Mouse (Mus musculus) hindbrain, embryonic 16.5 days (tissue): ENCODE measurements at regions not wholly inside any gene's neighbourhood (a gene's known extent, or its start where the extent isn't known, plus 50 kb on each side); places are given as distances from the start of the nearest gene placed in this dataset.
A peak's percentile ranks its signal among the peaks of the same experiment; 100 is the strongest.

Source experiments
- ATAC-seq: fragments of 200-750 bp; cut with Nextera tagmentation; 2 replicates; pipeline ENCODE4 v1.8.0; 2017; ENCODE audit warnings: moderate TSS enrichment, moderate library complexity
- H3K27ac ChIP-seq: fragments of 300-500 bp; sonication (generic); 2 replicates; pipeline ENCODE4 v1.5.1; 2014; ENCODE audit warnings: low read depth, mild to moderate bottlenecking, control low read depth, low read length, moderate library complexity
- H3K27me3 ChIP-seq: fragments of 300-500 bp; sonication (generic); replicated peaks from 2 replicates; pipeline ENCODE4 v1.6.1; 2014; ENCODE audit warnings: low read length; ENCODE audit not compliant: control insufficient read depth, insufficient read depth
- H3K36me3 ChIP-seq: fragments of 300-500 bp; sonication (generic); 2 replicates; pipeline ENCODE4 v1.6.1; 2014; ENCODE audit warnings: mild to moderate bottlenecking, low read length, moderate library complexity, mixed read lengths; ENCODE audit not compliant: control insufficient read depth, insufficient read depth
- H3K4me1 ChIP-seq: fragments of 300-500 bp; sonication (generic); 2 replicates; pipeline ENCODE4 v1.6.1; 2014; ENCODE audit warnings: low read depth, low read length; ENCODE audit not compliant: control insufficient read depth, insufficient read depth
- H3K4me2 ChIP-seq: fragments of 300-500 bp; sonication (generic); 2 replicates; pipeline ENCODE4 v1.6.1; 2014; ENCODE audit warnings: mild to moderate bottlenecking, low read length, control low read depth, moderate library complexity
- H3K4me3 ChIP-seq: fragments of 300-500 bp; sonication (generic); 2 replicates; pipeline ENCODE4 v1.5.1; 2014; ENCODE audit warnings: mild to moderate bottlenecking, low read length, control low read depth, moderate library complexity
- H3K9ac ChIP-seq: fragments of 300-500 bp; sonication (generic); 2 replicates; pipeline ENCODE4 v1.6.1; 2014; ENCODE audit warnings: low read depth, mild to moderate bottlenecking, control low read depth, low read length, moderate library complexity
- H3K9me3 ChIP-seq: fragments of 300-500 bp; sonication (generic); 2 replicates; pipeline ENCODE4 v1.6.1; 2014; ENCODE audit warnings: mild to moderate bottlenecking, low read length, moderate library complexity; ENCODE audit not compliant: control insufficient read depth
- whole genome bisulfite sequencing: fragments of 180-500 bp; shearing (Covaris S2); extraction: QIAGEN DNeasy Blood & Tissue Kit; methylation state at CpG from one replicate; pipeline ENCODE4 v1.1.7; 2014; 5-methylcytosine and 5-hydroxymethylcytosine counted together

DNA sequence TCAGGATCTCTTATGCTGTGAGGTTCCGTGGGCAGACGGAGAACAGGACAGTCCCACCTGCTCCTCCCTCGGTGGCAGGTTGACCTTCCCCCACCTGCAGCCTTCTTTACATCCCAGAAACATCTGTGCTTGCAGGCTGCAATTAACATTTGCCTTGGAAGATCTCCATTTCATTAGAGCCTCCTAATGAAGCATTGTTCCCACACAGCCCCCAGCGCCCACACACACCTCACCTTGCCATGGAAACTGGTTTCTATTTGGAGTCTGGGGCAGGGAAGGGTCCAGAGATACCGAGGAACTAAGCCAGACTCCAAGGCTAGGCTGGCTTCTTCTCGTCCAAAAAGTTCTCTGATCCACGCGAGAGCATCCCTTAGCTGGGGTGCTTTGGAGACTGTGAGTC, 56.6 kb upstream of the Rpl38 start:
- WGBS, result 75% methylated on average over 8 of the region's 8 CpGs
- H3K9me3 ChIP-seq, result no peaks in the 10 kb centered on the region
- no peak overlapping the region for H3K4me2 ChIP-seq
- no peaks in the 10 kb centered on the region for H3K36me3 ChIP-seq
- H3K4me1 ChIP-seq, result no peaks in the 10 kb centered on the region
- no peak overlapping the region for H3K9ac ChIP-seq
- H3K27ac ChIP-seq, result no peak overlapping the region
- no peak for ATAC-seq
- H3K27me3 ChIP-seq, result no peaks in the 10 kb centered on the region
- no peak overlapping the region for H3K4me3 ChIP-seq

DNA sequence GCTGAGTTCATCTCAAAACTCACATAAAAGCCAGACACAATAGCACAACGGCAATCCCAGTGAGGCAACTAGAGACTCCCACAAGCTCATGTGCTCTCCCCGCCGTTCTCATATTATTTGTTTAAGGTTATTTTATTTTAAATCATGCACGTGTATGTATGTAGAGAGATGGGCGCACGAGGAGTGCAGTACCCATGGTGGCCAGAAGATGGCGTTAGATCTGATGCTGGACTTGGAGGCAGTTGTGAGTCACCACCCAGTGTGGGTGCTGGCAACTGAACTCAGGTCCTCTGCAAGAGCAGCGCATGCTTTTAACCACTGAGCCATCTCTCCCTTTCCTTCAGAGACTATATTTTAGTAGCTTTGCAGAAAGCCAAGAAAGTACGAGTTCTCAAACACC, 60.3 kb upstream of the Rpl38 start:
- WGBS, result 93% methylated on average over 9 of the region's 9 CpGs
- Histone ChIP-seq H3K36me3 (no peaks in the 10 kb centered on the region), H3K4me2 (no peak overlapping the region), H3K4me1 (no peaks in the 10 kb centered on the region), H3K9ac (no peak overlapping the region), H3K9me3 (no peaks in the 10 kb centered on the region), H3K27ac (no peak overlapping the region), H3K27me3 (no peaks in the 10 kb centered on the region), H3K4me3 (no peak overlapping the region)
- no peak for ATAC-seq

DNA sequence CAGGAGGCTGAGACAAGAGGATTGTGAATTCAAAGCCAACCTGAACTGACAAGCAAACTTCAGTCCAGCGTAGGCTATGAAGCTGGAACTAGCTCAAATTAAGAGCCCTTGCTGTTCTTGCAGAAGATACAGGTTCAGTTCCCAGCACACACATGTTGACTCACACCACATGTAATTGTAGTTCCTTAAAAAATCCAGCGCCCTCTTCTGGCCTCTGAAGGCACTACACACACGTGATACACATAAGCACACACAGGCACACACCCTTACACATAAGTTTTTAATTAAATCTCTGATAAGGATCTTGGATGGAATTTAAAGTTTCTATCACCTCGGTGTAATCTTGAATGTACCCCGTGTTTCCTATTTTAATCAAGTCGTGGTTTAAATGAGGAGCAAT, 65.2 kb upstream of the Rpl38 start:
- no peaks in the 10 kb centered on the region for H3K36me3 ChIP-seq
- no peaks in the 10 kb centered on the region for H3K27me3 ChIP-seq
- WGBS, result 75% methylated on average over 6 of the region's 6 CpGs
- H3K9ac ChIP-seq, result no peak overlapping the region
- H3K4me3 ChIP-seq, result no peak overlapping the region
- peaks cover 3% of the 10 kb centered on the region; the same call in 1 of the 2 replicates for H3K4me1 ChIP-seq
- H3K4me2 ChIP-seq, result no peak overlapping the region
- H3K9me3 ChIP-seq, result no peaks in the 10 kb centered on the region
- no peak for ATAC-seq
- H3K27ac ChIP-seq, result no peak overlapping the region

DNA sequence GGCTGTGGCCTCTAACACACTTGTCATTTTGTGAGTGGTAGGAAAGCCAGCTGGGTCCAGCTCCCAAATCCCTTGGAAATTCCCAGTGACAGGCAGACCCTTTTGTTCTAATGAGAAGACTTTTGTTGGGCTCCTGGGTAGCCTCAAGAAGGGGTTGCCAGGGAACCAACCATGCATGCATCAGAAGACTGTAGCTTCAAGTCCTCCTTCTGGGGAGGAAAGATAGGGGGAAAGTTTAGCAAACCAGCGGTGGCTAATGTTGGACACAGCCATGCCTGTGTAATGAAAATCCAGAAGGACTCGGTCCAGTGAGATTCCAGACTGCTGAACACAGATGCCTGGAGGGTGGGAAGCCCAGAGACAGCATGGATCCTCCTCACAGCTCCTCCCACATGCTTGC, 71.1 kb upstream of the Rpl38 start:
- H3K4me2 ChIP-seq, result no peak overlapping the region

DNA sequence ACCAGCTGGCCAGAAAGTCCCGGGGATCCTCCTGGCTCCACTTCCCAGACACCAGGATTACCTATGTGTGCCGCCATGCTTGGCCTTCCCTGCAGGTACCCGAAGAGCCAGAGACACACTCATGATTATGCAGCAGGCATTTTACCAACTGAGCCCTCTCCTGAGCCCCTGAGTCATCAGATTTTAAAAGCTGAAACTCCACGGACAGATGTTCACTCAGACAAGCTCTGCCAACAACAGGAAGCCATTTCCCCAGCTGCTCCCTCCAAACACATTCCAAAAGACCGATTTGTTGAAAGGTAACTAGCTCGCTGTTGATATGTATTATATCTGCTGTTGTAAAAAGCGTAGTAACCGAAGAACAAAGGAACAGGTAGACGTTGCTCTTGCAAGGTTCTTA, 75.4 kb upstream of the Rpl38 start:
- Histone ChIP-seq H3K9ac (no peak overlapping the region), H3K4me1 (peaks cover 9% of the 10 kb centered on the region), H3K4me3 (no peak overlapping the region), H3K36me3 (no peaks in the 10 kb centered on the region), H3K27me3 (no peaks in the 10 kb centered on the region), H3K27ac (no peak overlapping the region), H3K4me2 (no peak overlapping the region), H3K9me3 (no peaks in the 10 kb centered on the region)
- WGBS, result 60% methylated on average over 9 of the region's 9 CpGs
- no peak for ATAC-seq

More for the DNA sequence above, 71.1 kb upstream of the Rpl38 start:
- H3K9me3 ChIP-seq, result no peaks in the 10 kb centered on the region
- H3K27ac ChIP-seq, result no peak overlapping the region; the same call in 1 of the 2 replicates
- H3K4me3 ChIP-seq, result no peak overlapping the region
- peaks cover 13% of the 10 kb centered on the region for H3K4me1 ChIP-seq
- no peaks in the 10 kb centered on the region for H3K36me3 ChIP-seq
- ATAC-seq, result peak; percentile 64
- H3K27me3 ChIP-seq, result no peaks in the 10 kb centered on the region
- H3K9ac ChIP-seq, result no peak overlapping the region
- 5% methylated on average over 2 of the region's 2 CpGs for WGBS

DNA sequence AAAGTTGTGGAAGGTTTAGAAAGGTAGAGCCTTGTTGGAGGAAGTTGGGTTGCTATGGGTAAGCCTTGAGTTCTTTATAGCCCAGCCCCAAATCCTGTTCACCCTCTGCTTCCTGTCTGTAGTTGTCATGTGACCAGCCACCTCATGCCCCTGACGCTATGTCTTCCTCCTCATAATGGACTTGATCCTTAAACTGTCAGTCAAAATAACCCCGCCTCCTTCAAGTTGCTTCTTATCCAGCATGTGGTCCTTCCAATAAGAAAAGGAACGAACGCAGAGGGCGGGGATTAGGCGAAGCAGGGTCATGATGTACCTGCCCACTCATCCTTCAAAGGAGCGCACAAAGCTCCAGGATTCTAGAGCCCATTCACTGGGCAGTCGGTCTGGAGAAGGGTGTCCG, 79.8 kb upstream of the Rpl38 start:
- WGBS, result 63% methylated on average over 9 of the region's 9 CpGs
- H3K4me3 ChIP-seq, result no peak overlapping the region
- no peak overlapping the region for H3K9ac ChIP-seq
- H3K4me1 ChIP-seq, result no peaks in the 10 kb centered on the region; the same call in 1 of the 2 replicates
- no peak for ATAC-seq
- H3K27me3 ChIP-seq, result no peaks in the 10 kb centered on the region
- H3K36me3 ChIP-seq, result no peaks in the 10 kb centered on the region
- no peaks in the 10 kb centered on the region for H3K9me3 ChIP-seq
- H3K27ac ChIP-seq, result no peak overlapping the region
- H3K4me2 ChIP-seq, result no peak overlapping the region

DNA sequence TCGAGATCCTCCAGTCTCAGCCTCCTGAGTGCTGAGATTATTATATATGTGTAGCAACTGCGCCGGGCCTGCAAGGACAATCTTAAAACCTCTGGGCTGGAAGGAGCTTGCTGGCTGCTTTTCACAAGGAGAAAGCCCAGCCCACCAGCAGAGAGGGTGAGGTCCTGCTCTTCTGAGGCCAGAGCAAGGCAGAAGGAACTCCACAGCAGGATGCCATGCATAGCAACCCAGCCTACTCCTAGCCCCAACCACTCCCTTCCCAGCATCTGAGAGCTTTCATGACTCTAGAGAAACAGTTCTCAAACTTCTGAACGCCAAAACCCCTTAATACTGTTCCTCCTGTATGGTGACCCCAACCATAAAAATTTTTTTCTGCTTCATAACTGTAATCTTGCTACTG, 80.3 kb upstream of the Rpl38 start:
- no peaks in the 10 kb centered on the region for H3K36me3 ChIP-seq
- no peak for ATAC-seq
- H3K27me3 ChIP-seq, result no peaks in the 10 kb centered on the region
- H3K4me3 ChIP-seq, result no peak overlapping the region
- H3K4me1 ChIP-seq, result no peaks in the 10 kb centered on the region
- H3K27ac ChIP-seq, result no peak overlapping the region
- no peaks in the 10 kb centered on the region for H3K9me3 ChIP-seq
- no peak overlapping the region for H3K4me2 ChIP-seq
- 89% methylated on average over 4 of the region's 4 CpGs for WGBS
- no peak overlapping the region for H3K9ac ChIP-seq

DNA sequence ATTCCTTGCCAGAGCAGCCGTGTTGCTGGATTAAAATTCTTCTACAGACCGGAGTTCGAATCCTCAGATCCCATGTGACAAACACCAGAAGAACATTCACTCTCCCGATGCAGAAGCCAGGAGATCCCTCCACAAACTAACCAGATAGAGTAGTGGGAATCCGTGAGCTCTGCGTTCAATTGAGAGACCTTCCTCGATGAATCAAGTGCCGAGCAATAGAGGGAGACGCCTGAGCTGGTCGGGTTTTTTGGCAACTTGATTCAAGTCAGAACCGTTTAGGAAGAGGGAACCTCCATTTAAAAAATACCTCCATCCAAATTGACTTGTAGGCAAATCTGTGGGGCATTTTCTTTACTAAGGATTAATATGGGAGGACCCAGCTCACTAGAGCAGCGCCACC, 81.9 kb upstream of the Rpl38 start:
- H3K9me3 ChIP-seq, result peaks cover 2% of the 10 kb centered on the region; the same call in 1 of the 2 replicates
- no peak for ATAC-seq
- no peak overlapping the region for H3K4me2 ChIP-seq
- H3K27me3 ChIP-seq, result no peaks in the 10 kb centered on the region
- H3K4me1 ChIP-seq, result no peaks in the 10 kb centered on the region
- WGBS, result 89% methylated on average over 12 of the region's 12 CpGs
- no peaks in the 10 kb centered on the region for H3K36me3 ChIP-seq
- H3K9ac ChIP-seq, result no peak overlapping the region
- no peak overlapping the region for H3K27ac ChIP-seq
- no peak overlapping the region for H3K4me3 ChIP-seq

DNA sequence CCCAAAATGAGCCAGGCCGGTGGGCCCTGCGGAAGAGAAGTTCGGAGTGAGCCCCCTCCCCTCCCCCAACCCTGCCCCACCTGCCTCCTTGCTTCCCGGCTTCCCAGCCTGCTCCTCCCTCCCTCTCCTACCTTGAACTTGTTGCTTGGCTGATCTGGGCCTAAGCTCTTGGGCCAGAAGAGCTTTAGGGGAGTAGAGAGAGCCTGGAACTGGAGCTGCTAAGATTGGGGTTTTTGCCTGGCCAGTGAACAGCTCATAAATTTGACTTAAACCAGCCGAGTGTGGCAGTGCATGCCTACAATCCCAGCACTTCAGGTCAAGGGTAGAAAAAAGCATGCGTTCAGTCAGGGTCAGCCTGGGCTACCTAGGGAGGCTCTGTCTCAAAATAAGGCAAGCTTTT, 83.5 kb upstream of the Rpl38 start:
- no peak overlapping the region for H3K9ac ChIP-seq
- ATAC-seq, result no peak
- no peaks in the 10 kb centered on the region for H3K4me1 ChIP-seq
- H3K27ac ChIP-seq, result no peak overlapping the region
- 76% methylated on average over 6 of the region's 6 CpGs for WGBS
- no peaks in the 10 kb centered on the region for H3K27me3 ChIP-seq
- H3K36me3 ChIP-seq, result no peaks in the 10 kb centered on the region
- H3K4me3 ChIP-seq, result no peak overlapping the region
- H3K9me3 ChIP-seq, result peaks cover 2% of the 10 kb centered on the region; the same call in 1 of the 2 replicates
- no peak overlapping the region for H3K4me2 ChIP-seq

DNA sequence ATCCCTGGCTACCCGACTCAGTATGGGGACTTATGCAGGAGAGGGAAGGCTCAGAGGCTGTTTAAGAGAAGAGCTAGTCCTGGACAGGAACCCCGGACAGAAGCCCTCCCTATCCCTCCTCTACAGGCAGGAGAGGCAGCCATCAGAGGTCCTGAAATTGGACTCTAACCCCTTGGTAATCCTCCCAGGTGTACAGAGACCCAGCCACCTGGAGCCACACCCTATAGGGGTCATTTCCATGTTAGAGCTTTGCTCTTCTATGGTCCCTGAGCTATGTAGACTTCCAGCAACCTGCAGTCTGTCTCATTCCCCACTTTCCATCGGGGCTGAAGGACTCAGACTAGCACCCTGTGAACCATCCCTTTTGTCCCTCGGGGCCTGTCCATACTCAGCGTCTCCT, 84.2 kb upstream of the Rpl38 start:
- WGBS, result 72% methylated on average over 5 of the region's 5 CpGs
- H3K27me3 ChIP-seq, result no peaks in the 10 kb centered on the region
- ATAC-seq, result no peak
- no peaks in the 10 kb centered on the region for H3K36me3 ChIP-seq
- H3K9ac ChIP-seq, result no peak overlapping the region
- H3K27ac ChIP-seq, result no peak overlapping the region
- no peak overlapping the region for H3K4me3 ChIP-seq
- H3K4me1 ChIP-seq, result no peaks in the 10 kb centered on the region
- peaks cover 2% of the 10 kb centered on the region; the same call in 1 of the 2 replicates for H3K9me3 ChIP-seq
- H3K4me2 ChIP-seq, result no peak overlapping the region
